Mouse (Mus musculus) lung, postnatal 0 days (tissue): ENCODE measurements around the gene Nalcn.

ENCODE experiments used
- CTCF ChIP-seq: IDR thresholded peaks from 2 replicates; pipeline ENCODE4 v1.5.1; 2016; ENCODE audit warnings: antibody characterized with exemption, mild to moderate bottlenecking
- EP300 ChIP-seq: IDR thresholded peaks from 2 replicates; pipeline ENCODE4 v1.6.1; 2016; ENCODE audit warnings: antibody characterized with exemption, mild to moderate bottlenecking, control low read depth

DNA sequence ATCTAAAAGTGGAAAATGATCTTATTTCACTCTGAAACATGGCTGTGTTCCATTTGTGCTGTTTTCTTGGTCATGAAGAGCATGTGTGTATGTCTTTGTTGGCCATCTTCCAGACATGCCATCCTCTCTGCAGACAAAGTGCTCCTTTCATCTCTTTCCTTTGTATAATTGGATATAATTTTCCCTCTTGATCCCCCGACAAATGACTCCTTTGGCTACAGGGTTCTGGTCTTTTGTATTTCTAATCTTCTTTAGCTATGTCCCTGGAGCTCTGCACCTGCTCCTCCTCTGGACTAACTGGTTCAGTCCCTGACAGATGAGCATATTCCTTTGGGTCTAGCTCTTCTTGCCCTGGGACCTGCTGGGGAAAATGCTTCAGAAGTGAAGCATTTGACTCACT, 4.0 kb downstream of the Nalcn start:
- no peak for TF ChIP-seq CTCF
- no peak for TF ChIP-seq EP300
